Mouse (Mus musculus) MN1 (cell line): ENCODE measurements at regions not wholly inside any gene's neighbourhood (a gene's known extent, or its start where the extent isn't known, plus 50 kb on each side); places are given as distances from the start of the nearest gene placed in this dataset.

ENCODE experiments used
- DNase-seq: peaks from one replicate; pipeline ENCODE4 v3.0.0-alpha.2; 2016; ENCODE audit warnings: low spot score

DNA sequence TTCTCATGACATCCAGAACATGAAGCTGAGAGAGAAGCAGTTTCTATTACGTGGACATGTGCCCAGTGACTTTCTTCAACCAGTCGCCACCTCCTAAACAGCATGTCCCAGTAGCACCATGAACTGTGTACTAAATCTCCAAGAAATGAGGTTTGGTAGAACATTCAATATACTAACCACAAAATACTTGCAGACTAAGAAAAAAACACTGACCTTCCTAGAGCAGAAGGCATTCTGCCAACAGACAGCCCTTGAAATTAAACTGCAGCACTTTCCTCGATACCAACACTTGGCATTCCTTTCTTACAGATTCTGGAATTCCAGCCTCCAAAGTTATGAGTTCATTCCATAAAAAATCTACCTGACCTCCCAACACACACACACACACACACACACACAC is 166.6 kb downstream of the Atp6ap1l start:
- DNase-seq = no peak

- no peak for DNase-seq
Measured at GRCm38 (mm10) chr13:90733265-90733664, 171.9 kb downstream of the Atp6ap1l start.

DNA sequence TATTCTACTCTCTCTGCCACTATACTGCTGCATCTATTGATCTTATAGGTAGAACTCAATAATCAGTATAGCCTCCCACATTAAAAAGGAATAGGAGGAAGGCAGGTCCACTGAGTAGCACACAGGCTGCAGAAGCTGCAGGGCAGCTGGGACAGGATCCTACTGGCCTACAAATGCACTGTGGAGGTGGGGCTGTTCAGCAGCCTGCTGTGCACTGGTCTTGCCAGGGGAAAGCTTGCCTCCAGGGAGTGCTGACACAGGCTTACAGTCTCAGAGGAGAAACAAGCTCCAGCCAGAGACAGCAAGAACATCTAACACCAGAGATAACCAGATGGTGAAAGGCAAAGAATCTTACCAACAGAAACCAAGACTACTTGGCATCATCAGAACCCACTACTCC is 176.1 kb downstream of the Atp6ap1l start:
- DNase-seq = no peak

- DNase-seq = no peak
Measured at GRCm38 (mm10) chr13:90727816-90728215, 177.3 kb downstream of the Atp6ap1l start.

GRCm38 (mm10) chr13:90725053-90725827 is 179.9 kb downstream of the Atp6ap1l start:
- no peak for DNase-seq

GRCm38 (mm10) chr13:90724598-90724997 is 180.6 kb downstream of the Atp6ap1l start:
- no peak for DNase-seq

- DNase-seq = no peak
Measured at GRCm38 (mm10) chr13:90723533-90723898, 181.6 kb downstream of the Atp6ap1l start.

DNA sequence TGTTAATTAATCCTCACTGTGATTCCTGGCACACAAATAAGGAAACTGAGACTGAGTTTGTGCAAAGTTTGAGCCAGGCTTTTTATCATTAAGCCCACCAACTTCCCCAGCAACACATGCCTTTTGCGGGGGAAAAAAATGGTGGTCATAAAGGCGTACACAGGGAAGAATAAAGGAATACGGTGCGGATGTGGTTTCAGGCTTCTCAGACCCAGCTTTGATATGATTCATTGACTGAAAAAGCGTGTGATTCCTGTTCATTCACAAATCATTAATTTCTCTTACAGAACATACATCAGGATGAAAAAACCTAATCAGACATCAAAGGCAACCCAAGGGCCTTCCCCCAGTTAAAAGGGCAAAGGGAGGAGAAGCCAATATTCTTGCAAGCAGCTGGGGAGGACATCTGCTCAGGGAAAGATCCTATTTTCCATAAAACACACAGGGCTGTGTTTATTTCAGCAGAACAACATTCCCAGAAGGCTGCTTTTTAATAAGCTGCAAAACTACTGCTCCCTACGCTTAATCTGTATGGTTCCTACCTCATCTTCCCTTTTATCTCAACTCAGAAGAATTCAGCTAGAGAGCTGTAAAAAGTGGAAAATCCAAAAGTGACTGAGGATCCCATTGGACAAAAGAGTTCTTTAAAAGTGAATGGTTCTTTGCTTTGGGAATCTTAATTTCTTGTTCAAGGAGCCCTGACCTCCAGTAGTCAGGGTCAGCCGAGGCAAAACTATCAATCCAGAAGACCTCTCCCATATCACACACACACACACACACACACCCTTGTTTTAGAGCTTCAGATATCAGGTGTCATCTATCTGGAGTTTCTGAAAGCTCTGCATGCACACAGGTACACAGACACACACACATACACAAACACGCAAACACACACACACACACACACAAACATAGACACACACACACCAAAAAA is 182.3 kb downstream of the Atp6ap1l start:
- DNase-seq = no peak

- no peak for DNase-seq
Measured at GRCm38 (mm10) chr13:90684324-90684723, 220.8 kb downstream of the Atp6ap1l start.

GRCm38 (mm10) chr13:90679162-90680010 is 225.8 kb downstream of the Atp6ap1l start:
- no peak for DNase-seq

- DNase-seq = no peak
Measured at GRCm38 (mm10) chr13:90673823-90674222, 231.3 kb downstream of the Atp6ap1l start.

GRCm38 (mm10) chr13:90673079-90673478 is 232.1 kb downstream of the Atp6ap1l start:
- DNase-seq = no peak

DNA sequence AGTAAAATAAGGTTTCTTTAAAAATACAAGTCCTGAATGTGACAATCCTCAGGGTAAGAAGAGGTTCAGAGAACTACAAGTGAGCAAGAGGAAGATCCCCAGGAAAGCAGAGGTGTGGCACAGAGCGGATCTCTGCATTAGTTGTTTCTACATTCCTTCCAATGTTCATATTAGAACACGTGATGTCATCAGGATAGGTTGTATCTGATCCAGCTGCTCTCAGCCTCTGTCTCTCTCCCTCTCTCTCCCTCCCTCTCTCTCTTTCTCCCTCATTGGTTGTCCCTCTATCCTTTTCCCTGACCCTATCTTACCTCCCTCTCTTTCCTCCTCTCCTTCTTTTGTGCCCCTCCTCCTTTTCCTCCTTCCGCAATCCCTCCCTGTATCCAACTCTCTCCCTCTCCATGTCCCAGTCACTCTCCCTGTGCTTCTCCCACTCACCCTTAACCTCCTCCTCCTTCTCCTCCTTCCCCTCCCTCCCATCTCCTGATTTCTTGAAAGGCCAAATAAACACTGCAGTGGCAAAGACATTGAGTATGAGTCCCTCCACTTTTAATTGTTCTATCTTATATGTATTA is 243.5 kb downstream of the Atp6ap1l start:
- DNase-seq = no peak

- DNase-seq = no peak
Measured at GRCm38 (mm10) chr13:90660950-90661349, 244.2 kb downstream of the Atp6ap1l start.

GRCm38 (mm10) chr13:90659087-90659486 is 246.1 kb downstream of the Atp6ap1l start:
- DNase-seq = no peak

DNA sequence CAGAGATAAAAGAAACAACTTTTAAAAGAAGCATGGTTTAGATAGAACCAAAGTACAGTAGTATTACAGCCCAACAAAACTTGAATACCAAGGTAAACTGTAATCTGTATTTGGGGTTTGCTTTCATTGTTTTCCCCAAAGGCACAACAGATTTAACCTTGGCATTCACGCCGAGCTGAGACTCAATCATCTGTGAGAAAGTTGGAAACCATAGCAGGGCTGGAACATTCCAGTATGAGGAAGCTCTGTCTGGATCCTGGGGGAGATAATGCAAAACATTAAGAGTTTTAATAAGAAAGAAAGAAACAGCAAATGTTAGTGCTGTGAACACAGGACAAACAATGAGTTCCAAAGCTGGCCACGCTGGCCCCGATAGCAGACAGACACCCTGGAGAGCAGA is 258.8 kb downstream of the Atp6ap1l start:
- DNase-seq = no peak

GRCm38 (mm10) chr13:90644216-90644615 is 260.9 kb downstream of the Atp6ap1l start:
- DNase-seq = peak; percentile 10

GRCm38 (mm10) chr13:90643575-90644215 is 261.5 kb downstream of the Atp6ap1l start:
- DNase-seq = peak; percentile 50

DNA sequence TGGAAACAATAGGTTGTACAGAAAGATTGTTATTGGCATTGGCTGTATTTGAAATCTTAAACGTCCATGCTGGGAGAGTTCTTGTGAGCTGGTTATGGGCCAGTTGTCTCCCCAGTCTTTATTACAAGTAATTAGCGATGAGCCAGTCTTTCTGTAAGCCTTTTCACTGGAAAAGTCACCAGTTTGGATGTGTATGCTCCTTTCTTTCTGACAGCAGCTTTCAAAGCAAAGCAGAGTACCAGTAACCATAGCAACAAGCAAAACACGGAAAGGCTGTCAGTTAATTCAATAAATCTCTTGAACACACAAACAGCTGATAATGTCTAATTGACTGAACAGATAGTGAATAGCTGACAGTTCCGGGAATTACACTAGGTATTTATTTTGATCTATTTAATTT is 262.0 kb downstream of the Atp6ap1l start:
- DNase-seq = peak; percentile 83

- no peak for DNase-seq
Measured at GRCm38 (mm10) chr13:90642206-90642823, 262.8 kb downstream of the Atp6ap1l start.
